Mouse (Mus musculus) skeletal muscle tissue, adult 2 months (tissue): ENCODE measurements around the gene Fcgrt.

Experiments used
- DNase-seq: peaks from one replicate; pipeline ENCODE4 v3.0.0-alpha.2; 2012; ENCODE audit warnings: low read depth, low spot score

Fcgrt gene

GRCm38 (mm10) chr7:45056329-45056971 is 47.2 kb downstream of the Fcgrt start:
- DNase-seq = no peak

- peak; percentile 97 for DNase-seq
Measured at GRCm38 (mm10) chr7:45053931-45054510, 49.6 kb downstream of the Fcgrt start.

GRCm38 (mm10) chr7:45053117-45053930 is 50.3 kb downstream of the Fcgrt start:
- peak; percentile 83 for DNase-seq

- DNase-seq = no peak
Measured at GRCm38 (mm10) chr7:45052862-45053116, 50.9 kb downstream of the Fcgrt start, which contains the start of gene Prr12. Gene Prr12 (minus strand): TSS chr7:45052881.

- DNase-seq = no peak
Measured at GRCm38 (mm10) chr7:45052181-45052861, 51.3 kb downstream of the Fcgrt start.

GRCm38 (mm10) chr7:45051601-45051974 is 52.1 kb downstream of the Fcgrt start:
- no peak for DNase-seq

GRCm38 (mm10) chr7:45050945-45051600 is 52.6 kb downstream of the Fcgrt start:
- DNase-seq = peak; percentile 80

- no peak for DNase-seq
Measured at GRCm38 (mm10) chr7:45048923-45049657, 54.6 kb downstream of the Fcgrt start.

GRCm38 (mm10) chr7:45048001-45048890 is 55.4 kb downstream of the Fcgrt start:
- no peak for DNase-seq

- DNase-seq = no peak
Measured at GRCm38 (mm10) chr7:45047491-45047890, 56.2 kb downstream of the Fcgrt start.

- DNase-seq = no peak
Measured at GRCm38 (mm10) chr7:45046853-45047350, 56.7 kb downstream of the Fcgrt start.

GRCm38 (mm10) chr7:45045741-45046140 is 57.9 kb downstream of the Fcgrt start:
- DNase-seq = no peak

- DNase-seq = no peak
Measured at GRCm38 (mm10) chr7:45043307-45043706, 60.3 kb downstream of the Fcgrt start.
